Mouse (Mus musculus) embryonic facial prominence, embryonic 11.5 days (tissue): ENCODE data around the gene Polr2e. TPM values are rescaled to one million over a fixed set of nuclear protein-coding genes. Genes with fewer than 3 reads are reported as not detected.
A peak's percentile ranks its signal among the peaks of the same experiment; 100 is the strongest.

Source experiments
- ATAC-seq: fragments of 200-750 bp; cut with Nextera tagmentation; replicated peaks from 2 replicates; pipeline ENCODE4 v1.8.0; 2017; ENCODE audit warnings: low read depth; ENCODE audit not compliant: insufficient number of reproducible peaks, low FRiP score, low TSS enrichment
- DNase-seq: peaks from one replicate; pipeline ENCODE4 v3.0.0-alpha.2; 2015; ENCODE audit warnings: low spot score
- H3K27ac ChIP-seq: fragments of 300-500 bp; sonication (generic); replicated peaks from 2 replicates; pipeline ENCODE4 v1.5.1; 2014; ENCODE audit warnings: mild to moderate bottlenecking, low read depth, low read length, control low read depth
- H3K27me3 ChIP-seq: fragments of 300-500 bp; sonication (generic); 2 replicates; pipeline ENCODE4 v1.6.1; 2014; ENCODE audit warnings: mild to moderate bottlenecking, low read length, moderate library complexity, mixed read lengths; ENCODE audit not compliant: control insufficient read depth, insufficient read depth
- H3K36me3 ChIP-seq: fragments of 300-500 bp; sonication (generic); replicated peaks from 2 replicates; pipeline ENCODE4 v1.6.1; 2014; ENCODE audit warnings: low read depth, mild to moderate bottlenecking, low read length, moderate library complexity, mixed read lengths; ENCODE audit not compliant: control insufficient read depth, insufficient read depth
- H3K4me1 ChIP-seq: fragments of 300-500 bp; sonication (generic); 2 replicates; pipeline ENCODE4 v1.6.1; 2014; ENCODE audit warnings: low read length, mixed read lengths; ENCODE audit not compliant: control insufficient read depth, insufficient read depth
- H3K4me2 ChIP-seq: fragments of 300-500 bp; sonication (generic); 2 replicates; pipeline ENCODE4 v1.6.1; 2014; ENCODE audit warnings: low read depth, mild to moderate bottlenecking, control low read depth, low read length, moderate library complexity
- H3K4me3 ChIP-seq: fragments of 300-500 bp; sonication (generic); 2 replicates; pipeline ENCODE4 v1.5.1; 2014; ENCODE audit warnings: low read depth, low read length, control low read depth
- H3K9ac ChIP-seq: fragments of 300-500 bp; sonication (generic); replicated peaks from 2 replicates; pipeline ENCODE4 v1.6.1; 2014; ENCODE audit warnings: mild to moderate bottlenecking, control low read depth, low read length
- H3K9me3 ChIP-seq: fragments of 300-500 bp; sonication (generic); replicated peaks from 2 replicates; pipeline ENCODE4 v1.6.1; 2016; ENCODE audit warnings: mild to moderate bottlenecking, low read length, inconsistent platforms, mixed read lengths; ENCODE audit not compliant: control insufficient read depth
- WGBS: fragments of 180-500 bp; shearing (Covaris S2); extraction: QIAGEN DNeasy Blood & Tissue Kit; methylation state at CpG from one replicate; pipeline ENCODE4 v1.1.7; 2014; 5-methylcytosine and 5-hydroxymethylcytosine counted together
- polyA plus RNA-seq: library from polyadenylated mRNA; unstranded; fragments of >200 nt; fragmentation: Nextera tagmentation; extraction: Ambion mirVana; gene quantifications from 2 replicates; pipeline ENCODE4 v1.2.1, GENCODE M21; 2014

Polr2e gene
- polyA plus RNA-seq, 1 experiment from 2014 or later, result 266 TPM

DNA sequence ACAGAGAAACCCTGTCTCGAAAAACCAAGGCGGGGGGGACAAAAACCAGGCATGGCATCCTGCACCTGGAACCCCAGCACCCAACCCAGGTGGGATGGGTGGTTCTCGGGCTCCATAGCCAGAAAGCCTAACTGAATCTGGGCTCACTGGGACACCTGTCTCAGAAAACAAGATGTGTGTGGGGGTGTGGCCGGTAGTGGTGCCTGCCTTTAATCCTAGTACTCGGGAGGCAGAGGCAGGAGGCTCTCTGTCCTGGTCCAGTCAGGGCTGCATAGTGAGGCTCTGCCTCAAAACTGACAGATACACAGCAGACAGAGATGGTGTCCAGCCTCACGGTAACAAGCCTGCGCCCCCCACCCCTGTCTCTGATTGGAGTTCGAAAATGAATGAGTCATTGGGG is 16.8 kb downstream of the Polr2e start:
- WGBS, result 95% methylated on average over 8 of the region's 8 CpGs
- Histone ChIP-seq H3K4me2 (no peak overlapping the region), H3K9ac (no peak overlapping the region), H3K9me3 (no peaks in the 10 kb centered on the region), H3K27me3 (no peaks in the 10 kb centered on the region), H3K27ac (no peak overlapping the region), H3K36me3 (no peaks in the 10 kb centered on the region), H3K4me1 (peaks cover 4% of the 10 kb centered on the region), H3K4me3 (no peak overlapping the region)
- ATAC-seq (no peak), DNase-seq (no peak)

GRCm38 (mm10) chr10:80022164-80022563 is 17.4 kb downstream of the Polr2e start:
- ATAC-seq (no peak), DNase-seq (no peak)
- Histone ChIP-seq H3K27ac (no peak overlapping the region), H3K9ac (no peak overlapping the region), H3K36me3 (no peaks in the 10 kb centered on the region), H3K9me3 (no peaks in the 10 kb centered on the region), H3K4me3 (no peak overlapping the region), H3K4me1 (peaks cover 4% of the 10 kb centered on the region), H3K27me3 (no peaks in the 10 kb centered on the region), H3K4me2 (no peak overlapping the region)
- WGBS, result 95% methylated on average over 12 of the region's 12 CpGs

DNA sequence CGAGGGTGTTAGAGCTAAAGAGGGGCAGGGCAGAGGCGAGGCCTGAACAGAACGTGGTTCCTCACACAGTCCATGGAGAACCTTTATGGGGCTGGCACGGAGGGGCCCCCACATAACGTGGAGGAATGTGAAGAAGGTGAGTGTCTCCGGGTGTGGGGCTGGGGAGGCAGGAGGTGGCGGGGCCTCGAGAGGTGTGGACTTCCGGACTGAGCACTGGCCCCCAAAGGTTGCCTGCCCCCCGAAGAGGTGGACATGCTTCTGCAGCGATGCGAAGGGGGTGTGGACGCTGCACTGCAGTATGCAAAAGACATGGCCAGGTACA is 18.3 kb downstream of the Polr2e start:
- Histone ChIP-seq H3K9ac (no peak overlapping the region), H3K36me3 (no peaks in the 10 kb centered on the region), H3K9me3 (no peaks in the 10 kb centered on the region), H3K4me1 (peaks cover 4% of the 10 kb centered on the region), H3K27ac (no peak overlapping the region), H3K4me3 (no peak overlapping the region), H3K4me2 (no peak overlapping the region), H3K27me3 (no peaks in the 10 kb centered on the region)
- DNase-seq (no peak), ATAC-seq (no peak)
- 90% methylated on average over 13 of the region's 13 CpGs for WGBS

- WGBS, result 79% methylated on average over 18 of the region's 18 CpGs
- Histone ChIP-seq H3K9me3 (no peaks in the 10 kb centered on the region), H3K36me3 (no peaks in the 10 kb centered on the region), H3K4me3 (no peak overlapping the region), H3K4me2 (no peak overlapping the region; the same call in 1 of the 2 replicates), H3K4me1 (peaks cover 4% of the 10 kb centered on the region), H3K27me3 (no peaks in the 10 kb centered on the region), H3K9ac (no peak overlapping the region), H3K27ac (no peak overlapping the region)
- DNase-seq (no peak), ATAC-seq (no peak)
These were observed 18.8 kb downstream of the Polr2e start for GRCm38 (mm10) chr10:80020603-80021319.

DNA sequence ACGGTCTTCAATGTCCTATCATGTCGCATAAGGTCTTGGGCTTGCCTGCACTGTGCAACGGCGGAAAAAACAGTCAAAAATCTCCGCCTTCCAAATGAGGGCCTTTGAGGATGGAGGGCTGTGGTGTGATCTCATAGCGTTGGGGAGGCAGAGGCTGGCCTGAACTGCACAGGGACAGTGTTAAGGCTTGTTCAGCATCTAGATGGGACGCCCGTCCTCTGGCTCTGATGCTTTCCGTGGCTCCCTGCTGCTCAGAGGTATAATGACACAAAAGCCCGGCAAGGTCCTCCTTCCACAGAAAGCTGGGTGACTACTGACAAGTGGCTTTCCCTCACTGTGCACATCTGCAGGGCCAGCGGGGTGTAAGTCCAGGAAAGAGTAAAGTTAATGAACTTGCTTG is 19.4 kb downstream of the Polr2e start:
- H3K4me1 ChIP-seq, result peaks cover 4% of the 10 kb centered on the region
- peak overlapping the region; percentile 32 for H3K4me2 ChIP-seq
- H3K9me3 ChIP-seq, result no peaks in the 10 kb centered on the region
- H3K36me3 ChIP-seq, result no peaks in the 10 kb centered on the region
- ATAC-seq (no peak), DNase-seq (no peak)
- H3K27me3 ChIP-seq, result peaks cover 4% of the 10 kb centered on the region
- H3K27ac ChIP-seq, result no peak overlapping the region
- peak overlapping the region; percentile 9; the same call in 1 of the 2 replicates for H3K4me3 ChIP-seq
- WGBS, result 17% methylated on average over 11 of the region's 11 CpGs
- peak overlapping the region; percentile 47 for H3K9ac ChIP-seq

- Histone ChIP-seq H3K9me3 (no peaks in the 10 kb centered on the region), H3K4me3 (peak overlapping the region; percentile 9), H3K4me1 (peaks cover 4% of the 10 kb centered on the region), H3K27ac (no peak overlapping the region), H3K4me2 (peak overlapping the region; percentile 32), H3K27me3 (peaks cover 9% of the 10 kb centered on the region), H3K36me3 (no peaks in the 10 kb centered on the region), H3K9ac (peak overlapping the region; percentile 47)
- peak; percentile 66 for DNase-seq
- peak; percentile 51; the same call in 1 of the 2 replicates for ATAC-seq
- 4% methylated on average over 20 of the region's 20 CpGs for WGBS
These were observed 20.0 kb downstream of the Polr2e start for GRCm38 (mm10) chr10:80019471-80020131.

DNA sequence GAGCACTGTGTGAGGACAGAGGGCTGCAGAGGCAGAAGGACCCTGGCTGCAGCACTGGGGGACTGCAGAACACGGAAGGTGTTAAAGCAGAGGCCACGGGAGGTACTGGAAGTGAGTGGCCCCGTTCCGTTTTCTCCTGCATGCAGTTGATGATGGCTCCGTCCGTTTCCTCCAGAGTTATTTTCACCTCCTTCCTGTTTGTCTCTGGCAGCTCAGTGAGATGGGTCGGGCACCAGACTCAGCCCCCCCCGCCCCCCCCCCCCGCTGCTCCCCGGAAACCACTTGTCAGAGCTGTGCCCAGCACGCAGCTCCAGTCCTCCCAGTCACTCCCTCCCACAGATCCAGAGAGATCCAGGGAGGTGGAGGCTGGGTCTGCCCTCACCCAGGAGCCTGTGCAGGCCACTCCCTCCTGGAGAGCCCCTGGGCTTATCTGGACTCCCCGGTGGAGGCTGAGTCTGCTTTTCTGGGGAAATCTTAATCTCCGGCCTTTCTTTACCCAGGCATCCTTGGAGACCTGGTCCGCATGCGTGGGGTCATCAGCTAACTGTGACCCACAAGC is 20.8 kb downstream of the Polr2e start:
- 6% methylated on average over 14 of the region's 15 CpGs for WGBS
- ATAC-seq, result no peak
- Histone ChIP-seq H3K4me2 (peak overlapping the region; percentile 5), H3K9ac (peak overlapping the region; percentile 47), H3K27ac (no peak overlapping the region), H3K4me1 (peaks cover 4% of the 10 kb centered on the region), H3K9me3 (no peaks in the 10 kb centered on the region), H3K27me3 (peaks cover 17% of the 10 kb centered on the region), H3K36me3 (no peaks in the 10 kb centered on the region), H3K4me3 (no peak overlapping the region; the same call in 1 of the 2 replicates)
- peak; percentile 36 for DNase-seq

GRCm38 (mm10) chr10:80017771-80018170 is 21.8 kb downstream of the Polr2e start:
- DNase-seq (no peak), ATAC-seq (no peak)
- H3K9ac ChIP-seq, result no peak overlapping the region
- H3K9me3 ChIP-seq, result no peaks in the 10 kb centered on the region
- no peak overlapping the region for H3K4me3 ChIP-seq
- H3K27ac ChIP-seq, result no peak overlapping the region
- peaks cover 4% of the 10 kb centered on the region for H3K4me1 ChIP-seq
- H3K27me3 ChIP-seq, result peaks cover 27% of the 10 kb centered on the region
- no peaks in the 10 kb centered on the region for H3K36me3 ChIP-seq
- no peak overlapping the region for H3K4me2 ChIP-seq
- 78% methylated on average over 14 of the region's 14 CpGs for WGBS
